Comparison of ENCODE assay signal across 11 mouse cellular contexts in genomic region chr14:79076560-79077300, GRCm38 (mm10).
DNase-seq lines count a peak whose midpoint lies in the region; ATAC-seq lines count a peak whose summit lies in the region.
"Had no signal": no experiment of that assay in that cellular context is flagged by ENCODE, and none has a peak within 500 bp of the region (broad histone marks: within the 10 kb centered on the region; RNA-seq: fewer than 3 reads in every experiment).

No protein-coding gene starts in this region.

- H3K4me3 ChIP-seq in kidney, embryonic 15.5 days (replicated peaks) = no peak overlapping the region
- no peak overlapping the region for H3K4me3 ChIP-seq in stomach, embryonic 15.5 days (replicated peaks)
- no peak overlapping the region for H3K4me3 ChIP-seq in hindbrain, embryonic 13.5 days
- H3K4me3 ChIP-seq: forebrain, embryonic 13.5 days had no signal

- H3K27me3 ChIP-seq in kidney, embryonic 15.5 days = no peaks in the 10 kb centered on the region
- H3K27me3 ChIP-seq in stomach, embryonic 15.5 days (replicated peaks) = no peaks in the 10 kb centered on the region
- H3K27me3 ChIP-seq in hindbrain, embryonic 13.5 days = no peaks in the 10 kb centered on the region
- H3K27me3 ChIP-seq: forebrain, embryonic 13.5 days had no signal

- 0 out of 2 replicates have a peak, but pooled peaks have one; percentile 15 for ATAC-seq in kidney, embryonic 15.5 days (replicated peaks; ENCODE audit: low FRiP score)
- no peak; the same call in 1 of the 2 replicates for ATAC-seq in stomach, embryonic 15.5 days (ENCODE audit: insufficient read depth, low FRiP score, low read depth)
- ATAC-seq in hindbrain, embryonic 13.5 days (ENCODE audit: low FRiP score) = no peak
- ATAC-seq: forebrain, embryonic 13.5 days; inflammation-experienced regulatory T-cells, adult 6 months had no signal

- DNase-seq in kidney, adult 18-20 months = no peak
- peak; percentile 16 for DNase-seq in forelimb bud, embryonic 11.5 days (ENCODE audit: low read depth, low spot score)
- peak; percentile 21 for DNase-seq in heart, postnatal 4 days
- DNase-seq in right cerebral cortex, postnatal 14 days = no peak
- DNase-seq: liver; midbrain, embryonic 14.5 days had no signal

- no peak overlapping the region for H3K9ac ChIP-seq in kidney, embryonic 15.5 days
- no peak overlapping the region for H3K9ac ChIP-seq in stomach, embryonic 15.5 days
- no peak overlapping the region for H3K9ac ChIP-seq in hindbrain, embryonic 13.5 days
- H3K9ac ChIP-seq: forebrain, embryonic 13.5 days had no signal

- no peak overlapping the region for H3K4me2 ChIP-seq in kidney, embryonic 15.5 days
- no peak overlapping the region for H3K4me2 ChIP-seq in stomach, embryonic 15.5 days
- no peak overlapping the region for H3K4me2 ChIP-seq in hindbrain, embryonic 13.5 days
- H3K4me2 ChIP-seq: forebrain, embryonic 13.5 days had no signal

- no peaks in the 10 kb centered on the region for H3K9me3 ChIP-seq in kidney, embryonic 15.5 days (replicated peaks)
- no peaks in the 10 kb centered on the region for H3K9me3 ChIP-seq in stomach, embryonic 15.5 days
- no peaks in the 10 kb centered on the region for H3K9me3 ChIP-seq in hindbrain, embryonic 13.5 days
- H3K9me3 ChIP-seq: forebrain, embryonic 13.5 days had no signal

- 55% methylated on average over 9 of the region's 9 CpGs for WGBS in kidney, embryonic 15.5 days
- WGBS in stomach, embryonic 15.5 days = 48% methylated on average over 9 of the region's 9 CpGs
- WGBS in hindbrain, embryonic 13.5 days = 87% methylated on average over 9 of the region's 9 CpGs

- H3K4me1 ChIP-seq in kidney, embryonic 15.5 days = peaks cover 7% of the 10 kb centered on the region; the same call in 1 of the 2 replicates
- 0 out of 2 replicates have a peak, but pooled peaks cover 4% of the 10 kb centered on the region for H3K4me1 ChIP-seq in stomach, embryonic 15.5 days
- no peaks in the 10 kb centered on the region for H3K4me1 ChIP-seq in hindbrain, embryonic 13.5 days (replicated peaks)
- H3K4me1 ChIP-seq: forebrain, embryonic 13.5 days had no signal

- peak overlapping the region; percentile 48; the same call in 1 of the 2 replicates for H3K27ac ChIP-seq in kidney, embryonic 15.5 days
- peak overlapping the region; percentile 33; the same call in 1 of the 2 replicates for H3K27ac ChIP-seq in stomach, embryonic 15.5 days
- no peak overlapping the region for H3K27ac ChIP-seq in hindbrain, embryonic 13.5 days
- H3K27ac ChIP-seq: forebrain, embryonic 13.5 days had no signal

- H3K36me3 ChIP-seq in kidney, embryonic 15.5 days = no peaks in the 10 kb centered on the region
- no peaks in the 10 kb centered on the region for H3K36me3 ChIP-seq in stomach, embryonic 15.5 days
- H3K36me3 ChIP-seq in hindbrain, embryonic 13.5 days = no peaks in the 10 kb centered on the region

Comparison
In these comparisons a context has a peak if more than half of its experiments do, and no peak if none do; other contexts are left out.
1. DNase-seq: peak in forelimb bud, embryonic 11.5 days (single experiment) and heart, postnatal 4 days (single experiment); none in kidney, adult 18-20 months (single experiment) and right cerebral cortex, postnatal 14 days (single experiment).